Mouse (Mus musculus): Measurements from ENCODE around the gene Prf1. TPM values are rescaled to one million over a fixed set of nuclear protein-coding genes. Genes with fewer than 3 reads are reported as not detected.

The Prf1 gene
- polyA plus RNA-seq, 1 experiment from 2014 or later = not detected

DNA sequence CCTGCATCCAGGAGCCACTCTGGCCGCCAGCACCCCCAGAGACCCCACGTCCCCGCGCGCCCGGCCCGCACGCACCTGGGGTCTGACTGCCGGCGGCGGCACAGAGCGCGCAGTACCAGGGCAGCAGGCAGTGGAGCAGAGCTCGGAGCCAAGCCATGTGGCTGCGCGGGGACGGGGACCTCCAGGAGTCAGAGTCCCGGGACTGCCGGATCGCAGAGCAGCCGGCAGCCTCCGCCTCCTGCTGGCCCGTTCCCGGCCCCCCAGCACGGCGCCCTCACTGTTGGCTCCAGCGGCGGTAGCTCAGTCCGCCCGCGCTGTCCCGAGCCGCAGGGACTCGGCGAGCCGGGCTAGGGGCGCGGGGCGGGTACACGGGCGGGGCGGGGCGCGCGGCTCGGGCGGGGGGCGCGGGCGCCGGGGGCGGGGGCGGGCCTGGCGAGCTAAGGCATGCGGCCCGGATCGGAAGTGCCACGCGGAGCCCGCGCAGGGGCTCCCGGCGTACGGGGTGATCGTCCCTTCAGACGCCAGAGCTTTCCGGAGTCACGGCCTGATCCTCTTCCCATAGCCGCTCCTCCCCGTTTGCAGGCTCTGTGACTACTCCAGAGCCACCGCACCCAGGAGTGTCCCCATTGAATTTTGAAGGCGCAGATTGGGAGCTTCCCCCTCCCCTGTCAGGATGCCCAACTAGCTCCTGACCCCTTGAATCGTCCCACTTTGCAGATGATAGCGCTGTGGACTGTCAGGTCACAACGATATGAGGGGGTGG is 24.4 kb upstream of the Prf1 start, which contains the start of gene Adamts14:
Adamts14 (minus strand) TSS at position 358 of the 763 bp plus-strand sequence.
- Histone ChIP-seq H3K4me3 (peak within 1 kb of the TSS; percentile 54), H3K27me3 (peaks cover 36% of the 10 kb centered on the region), H3K4me2 (replicated peaks) (peak within 1 kb of the TSS; percentile 99), H3K27ac (no peak within 1 kb of the TSS), H3K36me3 (no peaks in the 10 kb centered on the region), H3K9ac (peak within 1 kb of the TSS; percentile 69), H3K4me1 (peaks cover 13% of the 10 kb centered on the region; the same call in 1 of the 2 replicates), H3K9me3 (replicated peaks) (no peaks in the 10 kb centered on the region)
- ATAC-seq (ENCODE audit: low FRiP score) = peak; percentile 78
- WGBS = under 1% methylated on average over 55 of the region's 75 CpGs

DNA sequence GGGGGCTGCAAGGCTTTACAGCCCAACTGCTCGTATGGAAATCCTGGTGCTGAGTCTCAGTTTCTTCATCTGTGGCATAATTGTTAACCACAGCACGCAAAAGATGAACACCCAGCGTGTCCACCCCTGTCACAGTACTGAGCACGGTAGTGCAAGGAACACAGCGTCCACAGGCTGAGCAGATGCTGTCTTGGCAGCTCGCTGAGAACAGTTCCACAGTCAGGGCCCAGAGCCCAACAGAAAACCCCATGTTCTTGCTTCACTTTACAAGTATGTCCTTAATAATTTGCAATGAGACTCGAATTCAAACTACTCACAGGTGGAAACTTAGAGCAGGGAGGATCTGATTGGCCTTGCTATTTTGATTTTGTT is 23.8 kb upstream of the Prf1 start:
- Histone ChIP-seq H3K9ac (no peak overlapping the region), H3K36me3 (no peaks in the 10 kb centered on the region), H3K4me2 (replicated peaks) (peak overlapping the region; percentile 99), H3K27ac (no peak overlapping the region), H3K4me1 (peaks cover 13% of the 10 kb centered on the region; the same call in 1 of the 2 replicates), H3K27me3 (peaks cover 36% of the 10 kb centered on the region), H3K4me3 (peak overlapping the region; percentile 54), H3K9me3 (replicated peaks) (no peaks in the 10 kb centered on the region)
- ATAC-seq (ENCODE audit: low FRiP score) = peak; percentile 11; the same call in 1 of the 2 replicates
- WGBS = 42% methylated on average over 7 of the region's 7 CpGs

DNA sequence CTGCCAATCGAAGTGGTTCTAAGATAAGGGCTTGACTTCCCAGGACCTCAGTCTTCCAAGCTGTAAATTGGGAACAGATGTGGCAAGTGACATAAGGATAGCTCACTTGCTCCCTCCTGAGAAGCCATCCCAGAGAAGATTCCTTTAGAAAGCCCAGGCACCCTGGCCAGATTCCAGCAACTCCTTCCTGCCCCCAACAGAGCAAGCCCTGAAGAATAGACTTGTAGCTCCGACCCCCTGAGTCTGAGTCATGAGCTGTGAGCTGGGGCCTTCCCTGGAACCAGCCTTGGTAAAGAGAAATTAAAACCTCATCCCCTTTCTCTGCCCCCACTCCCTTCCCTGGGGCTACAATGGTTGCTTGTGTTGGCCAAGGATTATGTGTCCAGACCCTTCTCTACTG is 23.1 kb upstream of the Prf1 start:
- H3K4me2 ChIP-seq (replicated peaks) = no peak overlapping the region
- ATAC-seq (ENCODE audit: low FRiP score) = no peak
- no peaks in the 10 kb centered on the region for H3K9me3 ChIP-seq (replicated peaks)
- H3K4me1 ChIP-seq = peaks cover 13% of the 10 kb centered on the region; the same call in 1 of the 2 replicates
- no peak overlapping the region for H3K4me3 ChIP-seq
- H3K9ac ChIP-seq = no peak overlapping the region
- WGBS = 70% methylated on average over 2 of the region's 2 CpGs
- peaks cover 36% of the 10 kb centered on the region for H3K27me3 ChIP-seq
- no peak overlapping the region for H3K27ac ChIP-seq
- H3K36me3 ChIP-seq = no peaks in the 10 kb centered on the region

- no peak overlapping the region for H3K9ac ChIP-seq
- H3K4me1 ChIP-seq = peaks cover 13% of the 10 kb centered on the region; the same call in 1 of the 2 replicates
- no peaks in the 10 kb centered on the region for H3K36me3 ChIP-seq
- WGBS = 6% methylated on average over 5 of the region's 5 CpGs
- H3K4me2 ChIP-seq (replicated peaks) = 0 out of 2 replicates have a peak overlapping the region, but pooled peaks have one; percentile 17
- H3K4me3 ChIP-seq = no peak overlapping the region
- H3K27ac ChIP-seq = no peak overlapping the region
- peaks cover 36% of the 10 kb centered on the region for H3K27me3 ChIP-seq
- H3K9me3 ChIP-seq (replicated peaks) = no peaks in the 10 kb centered on the region
- ATAC-seq (ENCODE audit: low FRiP score) = no peak
Observed at GRCm38 (mm10) chr10:61275669-61276110, 21.9 kb upstream of the Prf1 start.

- Histone ChIP-seq H3K4me3 (no peak overlapping the region), H3K27ac (no peak overlapping the region), H3K27me3 (peaks cover 32% of the 10 kb centered on the region), H3K4me1 (peaks cover 13% of the 10 kb centered on the region; the same call in 1 of the 2 replicates), H3K9ac (no peak overlapping the region), H3K36me3 (no peaks in the 10 kb centered on the region), H3K9me3 (replicated peaks) (no peaks in the 10 kb centered on the region), H3K4me2 (replicated peaks) (no peak overlapping the region)
- no peak for ATAC-seq (ENCODE audit: low FRiP score)
- 93% methylated on average over 6 of the region's 6 CpGs for WGBS
Observed at GRCm38 (mm10) chr10:61277051-61277450, 20.6 kb upstream of the Prf1 start.

- H3K9ac ChIP-seq = no peak overlapping the region
- 55% methylated on average over 14 of the region's 14 CpGs for WGBS
Observed at GRCm38 (mm10) chr10:61277918-61278674, 19.5 kb upstream of the Prf1 start.

DNA sequence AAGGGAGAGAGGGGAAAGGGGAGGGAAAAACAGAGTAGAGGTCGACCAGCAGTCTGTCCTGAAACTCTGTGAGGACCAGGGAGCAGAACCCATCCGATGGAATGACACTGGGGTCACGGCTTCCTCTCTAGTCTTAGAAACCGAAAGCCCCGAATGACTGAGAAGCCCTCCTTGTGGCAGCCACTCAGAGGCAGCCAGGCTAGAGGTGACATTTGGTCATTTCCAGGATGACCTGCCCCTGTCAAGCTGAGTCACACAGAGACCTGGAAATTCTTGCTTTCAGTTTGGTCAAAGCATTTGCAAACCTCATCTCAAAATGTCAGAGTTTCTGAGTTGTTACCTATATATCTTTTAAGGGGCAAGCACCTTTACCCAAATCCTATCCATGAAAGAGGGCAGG is 16.5 kb upstream of the Prf1 start:
- 72% methylated on average over 5 of the region's 5 CpGs for WGBS
- H3K36me3 ChIP-seq = no peaks in the 10 kb centered on the region
- no peak for ATAC-seq (ENCODE audit: low FRiP score)
- no peaks in the 10 kb centered on the region for H3K27me3 ChIP-seq
- no peak overlapping the region for H3K4me2 ChIP-seq (replicated peaks)
- no peak overlapping the region for H3K27ac ChIP-seq
- no peaks in the 10 kb centered on the region; the same call in 1 of the 2 replicates for H3K4me1 ChIP-seq
- no peak overlapping the region for H3K9ac ChIP-seq
- H3K4me3 ChIP-seq = no peak overlapping the region
- no peaks in the 10 kb centered on the region for H3K9me3 ChIP-seq (replicated peaks)

More at GRCm38 (mm10) chr10:61277918-61278674, 19.5 kb upstream of the Prf1 start:
- H3K4me2 ChIP-seq (replicated peaks) = no peak overlapping the region
- peaks cover 23% of the 10 kb centered on the region for H3K27me3 ChIP-seq
- ATAC-seq (ENCODE audit: low FRiP score) = no peak
- no peaks in the 10 kb centered on the region for H3K9me3 ChIP-seq (replicated peaks)
- no peak overlapping the region for H3K27ac ChIP-seq
- peaks cover 6% of the 10 kb centered on the region; the same call in 1 of the 2 replicates for H3K4me1 ChIP-seq
- H3K4me3 ChIP-seq = no peak overlapping the region
- no peaks in the 10 kb centered on the region for H3K36me3 ChIP-seq

GRCm38 (mm10) chr10:61284309-61284708 is 13.3 kb upstream of the Prf1 start:
- Histone ChIP-seq H3K27ac (no peak overlapping the region), H3K36me3 (no peaks in the 10 kb centered on the region), H3K27me3 (no peaks in the 10 kb centered on the region), H3K9ac (no peak overlapping the region), H3K4me3 (no peak overlapping the region), H3K4me1 (no peaks in the 10 kb centered on the region), H3K9me3 (replicated peaks) (no peaks in the 10 kb centered on the region), H3K4me2 (replicated peaks) (no peak overlapping the region)
- 89% methylated on average over 4 of the region's 4 CpGs for WGBS
- ATAC-seq (ENCODE audit: low FRiP score) = no peak

DNA sequence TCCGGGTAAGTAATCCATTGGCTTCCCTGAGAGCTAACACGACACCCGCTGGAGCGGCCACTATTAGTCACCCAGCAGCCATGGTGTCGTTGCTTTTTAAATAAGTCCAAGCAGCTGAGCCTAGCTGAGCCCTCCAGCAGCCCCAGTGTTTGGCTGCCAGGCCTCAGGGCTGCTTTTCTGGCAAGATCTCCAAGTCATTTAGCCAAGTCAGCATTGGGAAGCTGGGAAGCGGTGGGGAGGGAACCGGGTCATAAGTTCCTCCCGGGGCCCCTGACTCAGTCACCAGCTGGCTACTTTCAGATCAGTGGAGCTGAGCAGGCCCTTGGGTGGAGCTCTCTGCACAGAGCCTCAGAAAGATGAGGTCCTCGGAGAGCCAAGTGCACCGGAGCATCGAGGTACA is 12.4 kb upstream of the Prf1 start:
- 85% methylated on average over 11 of the region's 11 CpGs for WGBS
- Histone ChIP-seq H3K36me3 (no peaks in the 10 kb centered on the region), H3K9me3 (replicated peaks) (no peaks in the 10 kb centered on the region), H3K27ac (no peak overlapping the region), H3K4me3 (no peak overlapping the region), H3K4me1 (no peaks in the 10 kb centered on the region), H3K27me3 (no peaks in the 10 kb centered on the region), H3K4me2 (replicated peaks) (no peak overlapping the region), H3K9ac (no peak overlapping the region)
- no peak for ATAC-seq (ENCODE audit: low FRiP score)

- WGBS = 66% methylated on average over 7 of the region's 7 CpGs
- Histone ChIP-seq H3K27ac (no peak overlapping the region), H3K27me3 (no peaks in the 10 kb centered on the region), H3K4me1 (no peaks in the 10 kb centered on the region), H3K36me3 (no peaks in the 10 kb centered on the region), H3K4me2 (replicated peaks) (no peak overlapping the region), H3K9me3 (replicated peaks) (no peaks in the 10 kb centered on the region), H3K9ac (no peak overlapping the region), H3K4me3 (no peak overlapping the region)
- no peak for ATAC-seq (ENCODE audit: low FRiP score)
Observed at GRCm38 (mm10) chr10:61286246-61286645, 11.4 kb upstream of the Prf1 start.

- 85% methylated on average over 2 of the region's 2 CpGs for WGBS
- Histone ChIP-seq H3K9ac (no peak overlapping the region), H3K4me1 (no peaks in the 10 kb centered on the region), H3K27me3 (no peaks in the 10 kb centered on the region), H3K27ac (no peak overlapping the region), H3K4me3 (no peak overlapping the region), H3K36me3 (no peaks in the 10 kb centered on the region), H3K4me2 (replicated peaks) (no peak overlapping the region), H3K9me3 (replicated peaks) (no peaks in the 10 kb centered on the region)
- no peak for ATAC-seq (ENCODE audit: low FRiP score)
Observed at GRCm38 (mm10) chr10:61290016-61290415, 7.6 kb upstream of the Prf1 start.

DNA sequence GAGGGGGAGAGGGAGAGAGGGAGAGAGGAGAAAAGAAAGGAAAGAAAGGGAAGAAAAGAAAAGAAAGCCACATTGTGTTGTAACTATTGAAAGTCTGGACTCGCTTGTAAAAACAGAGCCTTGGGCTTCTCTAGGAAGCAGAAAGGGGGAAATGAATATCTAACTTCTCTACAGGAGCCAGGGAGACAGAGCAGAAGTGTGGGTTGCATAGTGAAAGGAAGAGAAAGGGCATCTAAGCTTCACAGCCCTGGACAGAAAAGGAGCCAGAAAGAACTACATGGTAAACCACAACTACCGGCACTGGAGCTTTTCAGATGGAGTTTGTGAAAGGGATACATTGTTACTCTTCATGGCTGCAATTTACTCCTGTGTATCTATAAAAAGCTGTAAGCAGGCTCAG is 7.2 kb upstream of the Prf1 start:
- no peak overlapping the region for H3K4me3 ChIP-seq
- 37% methylated on average over 2 of the region's 2 CpGs for WGBS
- H3K4me1 ChIP-seq = no peaks in the 10 kb centered on the region
- no peaks in the 10 kb centered on the region for H3K36me3 ChIP-seq
- no peak overlapping the region for H3K4me2 ChIP-seq (replicated peaks)
- no peak overlapping the region for H3K9ac ChIP-seq
- no peak for ATAC-seq (ENCODE audit: low FRiP score)
- no peak overlapping the region for H3K27ac ChIP-seq
- H3K9me3 ChIP-seq (replicated peaks) = no peaks in the 10 kb centered on the region
- no peaks in the 10 kb centered on the region for H3K27me3 ChIP-seq
